Mouse (Mus musculus): ENCODE measurements around the gene C1qtnf2. TPM values are rescaled to one million over a fixed set of nuclear protein-coding genes. Genes with fewer than 3 reads are reported as not detected.
A peak's percentile ranks its signal among the peaks of the same experiment; 100 is the strongest.

Gene C1qtnf2
- total RNA-seq, 2 experiments from 2014 or later: 3.8 to 4.2 TPM

GRCm38 (mm10) chr11:43483122-43483792 is 9.2 kb downstream of the C1qtnf2 start:
- peak; percentile 62 to 84 for DNase-seq

GRCm38 (mm10) chr11:43484057-43484456 is 10.0 kb downstream of the C1qtnf2 start:
- peak in 1 of 2 experiments; percentile 59 for DNase-seq

GRCm38 (mm10) chr11:43484652-43485051 is 10.6 kb downstream of the C1qtnf2 start:
- DNase-seq: no peak

- no peak for DNase-seq
Measured at GRCm38 (mm10) chr11:43485855-43486254, 11.8 kb downstream of the C1qtnf2 start.

GRCm38 (mm10) chr11:43492663-43493062 is 18.6 kb downstream of the C1qtnf2 start:
- DNase-seq: peak; percentile 58 to 92

- peak; percentile 58 to 86 for DNase-seq
Measured at GRCm38 (mm10) chr11:43493815-43494409, 19.8 kb downstream of the C1qtnf2 start.

GRCm38 (mm10) chr11:43495037-43495436 is 21.0 kb downstream of the C1qtnf2 start:
- DNase-seq: no peak

GRCm38 (mm10) chr11:43495532-43495931 is 21.5 kb downstream of the C1qtnf2 start:
- DNase-seq: peak; percentile 45 to 55

GRCm38 (mm10) chr11:43501256-43501655 is 27.2 kb downstream of the C1qtnf2 start:
- DNase-seq: no peak

GRCm38 (mm10) chr11:43505188-43505587 is 31.1 kb downstream of the C1qtnf2 start:
- DNase-seq: no peak

- DNase-seq: no peak
Measured at GRCm38 (mm10) chr11:43507976-43508375, 33.9 kb downstream of the C1qtnf2 start.

- no peak for DNase-seq
Measured at GRCm38 (mm10) chr11:43509878-43510277, 35.8 kb downstream of the C1qtnf2 start.

GRCm38 (mm10) chr11:43512661-43513190 is 38.6 kb downstream of the C1qtnf2 start:
- no peak for DNase-seq

- DNase-seq: peak; percentile 15 to 28
Measured at GRCm38 (mm10) chr11:43516344-43517021, 42.4 kb downstream of the C1qtnf2 start.

GRCm38 (mm10) chr11:43517641-43518040 is 43.6 kb downstream of the C1qtnf2 start:
- DNase-seq: no peak

- DNase-seq: no peak
Measured at GRCm38 (mm10) chr11:43518086-43518485, 44.0 kb downstream of the C1qtnf2 start.

- DNase-seq: no peak
Measured at GRCm38 (mm10) chr11:43518821-43519220, 44.7 kb downstream of the C1qtnf2 start.

- no peak for DNase-seq
Measured at GRCm38 (mm10) chr11:43520521-43520920, 46.4 kb downstream of the C1qtnf2 start.

- no peak for DNase-seq
Measured at GRCm38 (mm10) chr11:43528078-43528682, 54.1 kb downstream of the C1qtnf2 start.

GRCm38 (mm10) chr11:43528683-43529499 is 54.8 kb downstream of the C1qtnf2 start, which contains the start of gene Ccnjl:
Gene Ccnjl (plus strand): TSS chr11:43528784.
- DNase-seq: peak; percentile 66 to 70

GRCm38 (mm10) chr11:43530043-43530442 is 56.0 kb downstream of the C1qtnf2 start:
- no peak for DNase-seq

GRCm38 (mm10) chr11:43531619-43532018 is 57.5 kb downstream of the C1qtnf2 start:
- DNase-seq: no peak

Measured in heart, adult 18-20 months (tissue).